Mouse (Mus musculus) heart, embryonic 13.5 days (tissue): ENCODE data around the gene 4933430I17Rik. TPM values are rescaled to one million over a fixed set of nuclear protein-coding genes. Genes with fewer than 3 reads are reported as not detected.

ENCODE experiments used
- ATAC-seq: fragments of 200-750 bp; cut with Nextera tagmentation; 2 replicates; pipeline ENCODE4 v1.8.0; 2017; ENCODE audit warnings: moderate TSS enrichment; ENCODE audit not compliant: insufficient number of reproducible peaks, low FRiP score, low TSS enrichment; ENCODE audit errors: extremely low read depth
- H3K27ac ChIP-seq: fragments of 300-500 bp; sonication (generic); replicated peaks from 2 replicates; pipeline ENCODE4 v1.5.1; 2015; ENCODE audit warnings: moderate library complexity, mild to moderate bottlenecking, inconsistent platforms
- H3K27me3 ChIP-seq: fragments of 300-500 bp; sonication (generic); replicated peaks from 2 replicates; pipeline ENCODE4 v1.6.1; 2015; ENCODE audit warnings: mild to moderate bottlenecking, inconsistent platforms
- H3K36me3 ChIP-seq: fragments of 300-500 bp; sonication (generic); 2 replicates; pipeline ENCODE4 v1.6.1; 2015; ENCODE audit warnings: mild to moderate bottlenecking, inconsistent platforms
- H3K4me1 ChIP-seq: fragments of 300-500 bp; sonication (generic); 2 replicates; pipeline ENCODE4 v1.6.1; 2015; ENCODE audit warnings: inconsistent platforms
- H3K4me2 ChIP-seq: fragments of 300-500 bp; sonication (generic); 2 replicates; pipeline ENCODE4 v1.6.1; 2015; ENCODE audit warnings: inconsistent platforms, mild to moderate bottlenecking, moderate library complexity
- H3K4me3 ChIP-seq: fragments of 300-500 bp; sonication (generic); 2 replicates; pipeline ENCODE4 v1.5.1; 2015; ENCODE audit warnings: moderate library complexity, mild to moderate bottlenecking, inconsistent platforms
- H3K9ac ChIP-seq: fragments of 300-500 bp; sonication (generic); 2 replicates; pipeline ENCODE4 v1.6.1; 2015; ENCODE audit warnings: inconsistent platforms, mild to moderate bottlenecking, moderate library complexity
- H3K9me3 ChIP-seq: fragments of 300-500 bp; sonication (generic); 2 replicates; pipeline ENCODE4 v1.6.1; 2016; ENCODE audit warnings: inconsistent platforms
- WGBS: fragments of 180-500 bp; shearing (Covaris S2); methylation state at CpG from one replicate; pipeline ENCODE4 v1.1.7; 2015; ENCODE audit warnings: mixed read lengths; 5-methylcytosine and 5-hydroxymethylcytosine counted together
- polyA plus RNA-seq: library from polyadenylated mRNA; unstranded; fragments of >200 nt; fragmentation: Nextera tagmentation; extraction: Ambion mirVana; gene quantifications from 2 replicates; pipeline ENCODE4 v1.2.1, GENCODE M21; 2015

4933430I17Rik gene
- polyA plus RNA-seq, 1 experiment from 2014 or later = 0.16 TPM

GRCm38 (mm10) chr4:62519122-62519848 lies 5.9 kb upstream of the 4933430I17Rik start:
- H3K4me1 ChIP-seq = peaks cover 59% of the 10 kb centered on the region
- peak overlapping the region; percentile 76 for H3K9ac ChIP-seq
- H3K4me2 ChIP-seq = peak overlapping the region; percentile 78
- peak overlapping the region; percentile 85 for H3K27ac ChIP-seq
- no peaks in the 10 kb centered on the region for H3K9me3 ChIP-seq
- peaks cover 25% of the 10 kb centered on the region for H3K36me3 ChIP-seq
- 1% methylated on average over 26 of the region's 26 CpGs for WGBS
- no peaks in the 10 kb centered on the region for H3K27me3 ChIP-seq
- peak overlapping the region; percentile 68 for H3K4me3 ChIP-seq
- ATAC-seq = peak; percentile 41

- WGBS = 0% methylated on average over 37 of the region's 37 CpGs
- no peaks in the 10 kb centered on the region for H3K9me3 ChIP-seq
Observed at GRCm38 (mm10) chr4:62519849-62520233, 5.3 kb upstream of the 4933430I17Rik start, which contains the start of gene Alad. TSS of gene Alad (minus strand) at chr4:62519918.

GRCm38 (mm10) chr4:62520892-62521400 lies 4.2 kb upstream of the 4933430I17Rik start:
- peak overlapping the region; percentile 78; the same call in 1 of the 2 replicates for H3K4me2 ChIP-seq
- H3K4me1 ChIP-seq = peaks cover 48% of the 10 kb centered on the region
- H3K27ac ChIP-seq = no peak overlapping the region
- no peak overlapping the region for H3K9ac ChIP-seq
- H3K9me3 ChIP-seq = no peaks in the 10 kb centered on the region
- no peak for ATAC-seq
- no peaks in the 10 kb centered on the region for H3K27me3 ChIP-seq
- H3K36me3 ChIP-seq = peaks cover 25% of the 10 kb centered on the region
- 79% methylated on average over 2 of the region's 2 CpGs for WGBS
- no peak overlapping the region; the same call in 1 of the 2 replicates for H3K4me3 ChIP-seq

More at GRCm38 (mm10) chr4:62519849-62520233, 5.3 kb upstream of the 4933430I17Rik start, which contains the start of gene Alad:
- Histone ChIP-seq H3K9ac (peak within 1 kb of the TSS; percentile 76), H3K27ac (peak within 1 kb of the TSS; percentile 85), H3K27me3 (no peaks in the 10 kb centered on the region), H3K4me1 (peaks cover 59% of the 10 kb centered on the region), H3K36me3 (peaks cover 25% of the 10 kb centered on the region), H3K4me3 (peak within 1 kb of the TSS; percentile 68), H3K4me2 (peak within 1 kb of the TSS; percentile 78)
- peak; percentile 84 for ATAC-seq

GRCm38 (mm10) chr4:62525489-62525811 lies 281 bp downstream of the 4933430I17Rik start:
- H3K4me2 ChIP-seq = peak overlapping the region; percentile 96
- no peak for ATAC-seq
- H3K27ac ChIP-seq = no peak overlapping the region
- no peaks in the 10 kb centered on the region for H3K27me3 ChIP-seq
- peaks cover 14% of the 10 kb centered on the region for H3K4me1 ChIP-seq
- H3K9ac ChIP-seq = peak overlapping the region; percentile 93
- WGBS = 1% methylated on average over 10 of the region's 10 CpGs
- H3K36me3 ChIP-seq = peaks cover 25% of the 10 kb centered on the region
- no peaks in the 10 kb centered on the region for H3K9me3 ChIP-seq
- peak overlapping the region; percentile 89 for H3K4me3 ChIP-seq

- Histone ChIP-seq H3K27ac (no peak overlapping the region), H3K9ac (no peak overlapping the region), H3K27me3 (no peaks in the 10 kb centered on the region), H3K4me2 (no peak overlapping the region), H3K4me3 (no peak overlapping the region), H3K9me3 (no peaks in the 10 kb centered on the region), H3K36me3 (peaks cover 25% of the 10 kb centered on the region), H3K4me1 (peaks cover 20% of the 10 kb centered on the region)
- no peak for ATAC-seq
- 48% methylated on average over 2 of the region's 2 CpGs for WGBS
Observed at GRCm38 (mm10) chr4:62526256-62526655, 1.1 kb downstream of the 4933430I17Rik start.

GRCm38 (mm10) chr4:62527655-62528054 lies 2.5 kb downstream of the 4933430I17Rik start:
- Histone ChIP-seq H3K27ac (no peak overlapping the region), H3K4me3 (no peak overlapping the region), H3K27me3 (no peaks in the 10 kb centered on the region), H3K9me3 (no peaks in the 10 kb centered on the region), H3K36me3 (peaks cover 14% of the 10 kb centered on the region), H3K4me1 (peaks cover 20% of the 10 kb centered on the region), H3K9ac (no peak overlapping the region), H3K4me2 (no peak overlapping the region)
- ATAC-seq = no peak
- 70% methylated on average over 4 of the region's 4 CpGs for WGBS

- H3K9ac ChIP-seq = no peak overlapping the region
- H3K27me3 ChIP-seq = no peaks in the 10 kb centered on the region
- H3K27ac ChIP-seq = no peak overlapping the region
- H3K36me3 ChIP-seq = no peaks in the 10 kb centered on the region
- no peak for ATAC-seq
- 60% methylated on average over 6 of the region's 6 CpGs for WGBS
- H3K9me3 ChIP-seq = no peaks in the 10 kb centered on the region; the same call in 1 of the 2 replicates
- H3K4me1 ChIP-seq = peaks cover 8% of the 10 kb centered on the region
- H3K4me3 ChIP-seq = no peak overlapping the region
- no peak overlapping the region for H3K4me2 ChIP-seq
Observed at GRCm38 (mm10) chr4:62533729-62534128, 8.6 kb downstream of the 4933430I17Rik start.

GRCm38 (mm10) chr4:62541802-62542201 lies 16.6 kb downstream of the 4933430I17Rik start:
- no peak overlapping the region for H3K27ac ChIP-seq
- H3K27me3 ChIP-seq = 0 out of 2 replicates have a peak, but pooled peaks cover 4% of the 10 kb centered on the region
- H3K4me3 ChIP-seq = no peak overlapping the region
- H3K4me1 ChIP-seq = no peaks in the 10 kb centered on the region
- no peak overlapping the region for H3K9ac ChIP-seq
- no peak overlapping the region for H3K4me2 ChIP-seq
- 73% methylated on average over 3 of the region's 3 CpGs for WGBS
- ATAC-seq = no peak
- H3K9me3 ChIP-seq = no peaks in the 10 kb centered on the region
- no peaks in the 10 kb centered on the region for H3K36me3 ChIP-seq

GRCm38 (mm10) chr4:62543782-62544181 lies 18.6 kb downstream of the 4933430I17Rik start:
- H3K27ac ChIP-seq = no peak overlapping the region
- H3K4me3 ChIP-seq = no peak overlapping the region
- H3K36me3 ChIP-seq = no peaks in the 10 kb centered on the region
- WGBS = 88% methylated on average over 6 of the region's 6 CpGs
- H3K9ac ChIP-seq = no peak overlapping the region
- H3K4me1 ChIP-seq = no peaks in the 10 kb centered on the region
- ATAC-seq = no peak
- H3K4me2 ChIP-seq = no peak overlapping the region
- 0 out of 2 replicates have a peak, but pooled peaks cover 4% of the 10 kb centered on the region for H3K27me3 ChIP-seq
- H3K9me3 ChIP-seq = no peaks in the 10 kb centered on the region

- H3K4me1 ChIP-seq = no peaks in the 10 kb centered on the region
- no peaks in the 10 kb centered on the region for H3K9me3 ChIP-seq
- H3K4me2 ChIP-seq = no peak overlapping the region
- H3K27ac ChIP-seq = no peak overlapping the region
- no peak overlapping the region for H3K4me3 ChIP-seq
- H3K27me3 ChIP-seq = 0 out of 2 replicates have a peak, but pooled peaks cover 4% of the 10 kb centered on the region
- no peaks in the 10 kb centered on the region for H3K36me3 ChIP-seq
- H3K9ac ChIP-seq = no peak overlapping the region
- ATAC-seq = no peak
Observed at GRCm38 (mm10) chr4:62544801-62545200, 19.6 kb downstream of the 4933430I17Rik start.

- H3K4me3 ChIP-seq = no peak overlapping the region
- no peak overlapping the region for H3K4me2 ChIP-seq
- H3K27me3 ChIP-seq = peaks cover 5% of the 10 kb centered on the region; the same call in 1 of the 2 replicates
- no peaks in the 10 kb centered on the region for H3K9me3 ChIP-seq
- peaks cover 5% of the 10 kb centered on the region for H3K4me1 ChIP-seq
- H3K36me3 ChIP-seq = no peaks in the 10 kb centered on the region
- no peak overlapping the region for H3K27ac ChIP-seq
- 75% methylated on average over 7 of the region's 7 CpGs for WGBS
- no peak for ATAC-seq
- H3K9ac ChIP-seq = no peak overlapping the region
Observed at GRCm38 (mm10) chr4:62551966-62552365, 26.8 kb downstream of the 4933430I17Rik start.

- WGBS = 38% methylated on average over 3 of the region's 3 CpGs
- peak overlapping the region; percentile 48 for H3K27ac ChIP-seq
- no peak overlapping the region for H3K4me3 ChIP-seq
- H3K4me2 ChIP-seq = peak overlapping the region; percentile 25
- H3K4me1 ChIP-seq = peaks cover 24% of the 10 kb centered on the region
- H3K9me3 ChIP-seq = no peaks in the 10 kb centered on the region
- peaks cover 44% of the 10 kb centered on the region for H3K27me3 ChIP-seq
- no peaks in the 10 kb centered on the region for H3K36me3 ChIP-seq
- no peak for ATAC-seq
- H3K9ac ChIP-seq = no peak overlapping the region
Observed at GRCm38 (mm10) chr4:62557436-62557835, 32.3 kb downstream of the 4933430I17Rik start.
